Mouse (Mus musculus) heart, postnatal 0 days (tissue): ENCODE data around the gene Hyal3. TPM values are rescaled to one million over a fixed set of nuclear protein-coding genes. Genes with fewer than 3 reads are reported as not detected.

ENCODE experiments used
- ATAC-seq: fragments of 200-750 bp; cut with Nextera tagmentation; 2 replicates; pipeline ENCODE4 v1.8.0; 2017; ENCODE audit warnings: low read depth, moderate number of reproducible peaks, moderate library complexity; ENCODE audit not compliant: insufficient read depth
- DNase-seq: peaks from one replicate; pipeline ENCODE4 v3.0.0-alpha.2; 2016; ENCODE audit warnings: low spot score
- H3K27ac ChIP-seq: fragments of 300-500 bp; sonication (generic); 2 replicates; pipeline ENCODE4 v1.5.1; 2014; ENCODE audit warnings: low read depth, mild to moderate bottlenecking
- H3K27me3 ChIP-seq: fragments of 300-500 bp; sonication (generic); 2 replicates; pipeline ENCODE4 v1.6.1; 2014; ENCODE audit warnings: low read length, mixed read lengths; ENCODE audit not compliant: control insufficient read depth, insufficient read depth
- H3K36me3 ChIP-seq: fragments of 300-500 bp; sonication (generic); replicated peaks from 2 replicates; pipeline ENCODE4 v1.6.1; 2014; ENCODE audit warnings: low read length, mixed read lengths; ENCODE audit not compliant: control insufficient read depth, insufficient read depth
- H3K4me1 ChIP-seq: fragments of 300-500 bp; sonication (generic); 2 replicates; pipeline ENCODE4 v1.6.1; 2014; ENCODE audit warnings: antibody characterized with exemption; ENCODE audit not compliant: control insufficient read depth, insufficient read depth
- H3K4me2 ChIP-seq: fragments of 300-500 bp; sonication (generic); 2 replicates; pipeline ENCODE4 v1.6.1; 2014; ENCODE audit warnings: low read depth, mild to moderate bottlenecking, low read length, moderate library complexity
- H3K4me3 ChIP-seq: fragments of 300-500 bp; sonication (generic); 2 replicates; pipeline ENCODE4 v1.5.1; 2014; ENCODE audit warnings: low read depth, low read length
- H3K9ac ChIP-seq: fragments of 300-500 bp; sonication (generic); replicated peaks from 2 replicates; pipeline ENCODE4 v1.6.1; 2014; ENCODE audit warnings: low read depth, low read length, mixed read lengths
- H3K9me3 ChIP-seq: fragments of 300-500 bp; sonication (generic); replicated peaks from 2 replicates; pipeline ENCODE4 v1.6.1; 2016; ENCODE audit warnings: low read length; ENCODE audit not compliant: control insufficient read depth
- CTCF ChIP-seq: IDR thresholded peaks from 2 replicates; pipeline ENCODE4 v1.5.1; 2016; ENCODE audit warnings: antibody characterized with exemption, control low read depth, low read depth
- EP300 ChIP-seq: IDR thresholded peaks from 2 replicates; pipeline ENCODE4 v1.6.1; 2016; ENCODE audit warnings: antibody characterized with exemption, low read depth
- WGBS: fragments of 180-500 bp; shearing (Covaris S2); extraction: QIAGEN DNeasy Blood & Tissue Kit; methylation state at CpG from one replicate; pipeline ENCODE4 v1.1.7; 2014; 5-methylcytosine and 5-hydroxymethylcytosine counted together
- polyA plus RNA-seq: library from polyadenylated mRNA; unstranded; fragments of >200 nt; fragmentation: Nextera tagmentation; extraction: Ambion mirVana; gene quantifications from 2 replicates; pipeline ENCODE4 v1.2.1, GENCODE M21; 2015
- total RNA-seq: library from RNA; depleted of rRNA; stranded (reverse); fragments of >200 nt; gene quantifications from 2 replicates; pipeline ENCODE4 v1.2.3, GENCODE M21; 2014; ENCODE audit warnings: low replicate concordance

The Hyal3 gene
- total and polyA plus RNA-seq, 2 experiments from 2014 or later = 0.44 to 0.65 TPM

GRCm38 (mm10) chr9:107594281-107595062 lies 13.9 kb downstream of the Hyal3 start:
- Histone ChIP-seq H3K36me3 (peaks cover 46% of the 10 kb centered on the region), H3K4me1 (peaks cover 42% of the 10 kb centered on the region)
- WGBS = 78% methylated on average over 8 of the region's 8 CpGs

GRCm38 (mm10) chr9:107596619-107597569 lies 16.3 kb downstream of the Hyal3 start:
- Histone ChIP-seq H3K4me3 (peak overlapping the region; percentile 34), H3K9me3 (no peaks in the 10 kb centered on the region), H3K4me1 (peaks cover 39% of the 10 kb centered on the region), H3K27ac (peak overlapping the region; percentile 91), H3K27me3 (no peaks in the 10 kb centered on the region), H3K4me2 (peak overlapping the region; percentile 57), H3K9ac (peak overlapping the region; percentile 53), H3K36me3 (peaks cover 33% of the 10 kb centered on the region)
- ATAC-seq (peak; percentile 83), DNase-seq (peak; percentile 91)
- TF ChIP-seq CTCF = no peak
- no peak for TF ChIP-seq EP300
- WGBS = 44% methylated on average over 11 of the region's 11 CpGs

More at GRCm38 (mm10) chr9:107594281-107595062, 13.9 kb downstream of the Hyal3 start:
- H3K4me3 ChIP-seq = no peak overlapping the region
- ATAC-seq (no peak), DNase-seq (no peak)
- H3K9ac ChIP-seq = no peak overlapping the region
- TF ChIP-seq CTCF = no peak
- no peak for TF ChIP-seq EP300
- peak overlapping the region; percentile 77 for H3K27ac ChIP-seq
- H3K27me3 ChIP-seq = no peaks in the 10 kb centered on the region
- no peak overlapping the region for H3K4me2 ChIP-seq
- no peaks in the 10 kb centered on the region for H3K9me3 ChIP-seq

- Histone ChIP-seq H3K4me2 (no peak overlapping the region), H3K9ac (no peak overlapping the region), H3K36me3 (peaks cover 18% of the 10 kb centered on the region), H3K9me3 (no peaks in the 10 kb centered on the region), H3K4me1 (peaks cover 27% of the 10 kb centered on the region), H3K27me3 (no peaks in the 10 kb centered on the region), H3K27ac (no peak overlapping the region), H3K4me3 (no peak overlapping the region)
- 74% methylated on average over 5 of the region's 5 CpGs for WGBS
- ATAC-seq = no peak
- TF ChIP-seq CTCF (no peak), EP300 (no peak)
- DNase-seq = no peak
These were observed 17.8 kb downstream of the Hyal3 start for GRCm38 (mm10) chr9:107598385-107598784.

GRCm38 (mm10) chr9:107599433-107599832 lies 18.8 kb downstream of the Hyal3 start:
- Histone ChIP-seq H3K9me3 (no peaks in the 10 kb centered on the region), H3K4me3 (no peak overlapping the region), H3K4me2 (no peak overlapping the region), H3K27me3 (no peaks in the 10 kb centered on the region), H3K9ac (no peak overlapping the region), H3K36me3 (peaks cover 7% of the 10 kb centered on the region), H3K4me1 (peaks cover 17% of the 10 kb centered on the region), H3K27ac (no peak overlapping the region)
- TF ChIP-seq CTCF = no peak
- no peak for TF ChIP-seq EP300
- WGBS = 84% methylated on average over 9 of the region's 9 CpGs
- no peak for ATAC-seq
- no peak for DNase-seq

- Histone ChIP-seq H3K27ac (no peak overlapping the region), H3K9ac (no peak overlapping the region), H3K27me3 (no peaks in the 10 kb centered on the region), H3K4me3 (no peak overlapping the region), H3K4me1 (peaks cover 17% of the 10 kb centered on the region), H3K36me3 (peaks cover 6% of the 10 kb centered on the region; the same call in 1 of the 2 replicates), H3K9me3 (no peaks in the 10 kb centered on the region), H3K4me2 (no peak overlapping the region)
- DNase-seq (no peak), ATAC-seq (no peak)
- no peak for TF ChIP-seq EP300
- TF ChIP-seq CTCF = no peak
- 74% methylated on average over 14 of the region's 14 CpGs for WGBS
These were observed 19.2 kb downstream of the Hyal3 start for GRCm38 (mm10) chr9:107599842-107600241.
